Mouse (Mus musculus): ENCODE data around the gene Rgs1.

GRCm38 (mm10) chr1:144262008-144262407 is 13.0 kb upstream of the Rgs1 start:
- TF ChIP-seq CTCF (IDR thresholded peaks at IDR 0.05; ENCODE audit: borderline replicate concordance, control insufficient read depth, extremely low read depth, insufficient read depth, low read length, poor library complexity) (no peak), POLR2A (IDR thresholded peaks at IDR 0.05; ENCODE audit: control insufficient read depth, extremely low read depth, insufficient read depth, low read length, poor library complexity) (no peak)

Measured in thymus, adult 2 months (tissue).